8 mouse cellular contexts compared by ENCODE assay signal in genomic region chr5:134314688-134315622, GRCm38 (mm10). TPM values are rescaled to one million over a fixed set of nuclear protein-coding genes. Genes with fewer than 3 reads are reported as not detected.
DNase-seq lines count a peak whose midpoint lies in the region; ATAC-seq and TF ChIP-seq lines count a peak whose summit lies in the region.

Gene Gtf2i, minus strand, starts transcription at chr5:134314760.

- under 1% methylated on average over 40 of the region's 40 CpGs for WGBS in forebrain, embryonic 11.5 days
- WGBS in heart, embryonic 16.5 days, result under 1% methylated on average over 40 of the region's 40 CpGs
- under 1% methylated on average over 40 of the region's 40 CpGs for WGBS in liver, embryonic 15.5 days (ENCODE audit: insufficient replicate concordance)
- under 1% methylated on average over 40 of the region's 40 CpGs for WGBS in neural tube, embryonic 12.5 days

- DNase-seq in CH12.LX (ENCODE audit: extremely low read depth), result peak; percentile 93
- peak; percentile 90 for DNase-seq in c-Kit-positive CD71-positive TER-119-negative erythroid progenitor cells, embryonic 14.5 days (ENCODE audit: low read depth)
- DNase-seq in forebrain, embryonic 11.5 days (ENCODE audit: low spot score), result peak; percentile 99
- DNase-seq in kidney, postnatal 36 days, result peak; percentile 96 to 98
- peak; percentile 98 for DNase-seq in telencephalon, adult 2 months (ENCODE audit: low read depth, low spot score)

- dilution Hi-C loops in CH12.LX (cut with MboI; ENCODE audit: extremely low pct_ligation_motif_present, extremely low pct_unique_long_range_greater_than_20kb, low sequenced_read_pairs), result no loop called here

- TF ChIP-seq CTCF in CH12.LX (conservative IDR thresholded peaks at IDR 0.05 in 1 of 2, IDR thresholded peaks at IDR 0.05 in 1 of 2; ENCODE audit: low read depth in 2 of 2, low read length in 2 of 2), result no peak

- peaks cover 29% of the 10 kb centered on the region for H3K79me2 ChIP-seq in CH12.LX (replicated peaks; ENCODE audit: control insufficient read depth, extremely low read depth, insufficient read depth, poor library complexity, severe bottlenecking)

- H3K27ac ChIP-seq in CH12.LX (ENCODE audit: insufficient read depth, low read depth), result peak within 1 kb of the TSS; percentile 72
- H3K27ac ChIP-seq in forebrain, embryonic 11.5 days (ENCODE audit: low read depth, low read length), result peak within 1 kb of the TSS; percentile 100
- peak within 1 kb of the TSS; percentile 100 for H3K27ac ChIP-seq in heart, embryonic 16.5 days (ENCODE audit: low read length)
- H3K27ac ChIP-seq in liver, embryonic 15.5 days (replicated peaks), result peak within 1 kb of the TSS; percentile 91
- peak within 1 kb of the TSS; percentile 99 for H3K27ac ChIP-seq in neural tube, embryonic 12.5 days

- H3K4me3 ChIP-seq in CH12.LX (replicated peaks in 1 of 3; ENCODE audit: low read depth in 2 of 3, low read length in 2 of 3, poor library complexity in 1 of 3), result peak within 1 kb of the TSS; percentile 78 to 81 (median 81)
- H3K4me3 ChIP-seq in forebrain, embryonic 11.5 days (ENCODE audit: low read depth, low read length), result peak within 1 kb of the TSS; percentile 92
- peak within 1 kb of the TSS; percentile 94 for H3K4me3 ChIP-seq in heart, embryonic 16.5 days (ENCODE audit: low read length)
- peak within 1 kb of the TSS; percentile 81 for H3K4me3 ChIP-seq in liver, embryonic 15.5 days (replicated peaks)
- H3K4me3 ChIP-seq in neural tube, embryonic 12.5 days, result peak within 1 kb of the TSS; percentile 72

- peak within 1 kb of the TSS; percentile 77 for H3K9ac ChIP-seq in CH12.LX (ENCODE audit: insufficient read depth, low read depth)
- H3K9ac ChIP-seq in forebrain, embryonic 11.5 days (ENCODE audit: low read length), result peak within 1 kb of the TSS; percentile 99
- H3K9ac ChIP-seq in heart, embryonic 16.5 days (ENCODE audit: low read length), result peak within 1 kb of the TSS; percentile 100
- H3K9ac ChIP-seq in liver, embryonic 15.5 days, result peak within 1 kb of the TSS; percentile 81
- H3K9ac ChIP-seq in neural tube, embryonic 12.5 days, result peak within 1 kb of the TSS; percentile 98

- peak within 1 kb of the TSS; percentile 42 for H3K4me2 ChIP-seq in CH12.LX (ENCODE audit: insufficient read depth, low read depth, poor library complexity, severe bottlenecking)
- H3K4me2 ChIP-seq in forebrain, embryonic 11.5 days (ENCODE audit: low read depth, low read length, severe bottlenecking), result peak within 1 kb of the TSS; percentile 67
- peak within 1 kb of the TSS; percentile 82 for H3K4me2 ChIP-seq in heart, embryonic 16.5 days (ENCODE audit: low read depth, low read length)
- peak within 1 kb of the TSS; percentile 98 for H3K4me2 ChIP-seq in liver, embryonic 15.5 days
- H3K4me2 ChIP-seq in neural tube, embryonic 12.5 days (replicated peaks), result peak within 1 kb of the TSS; percentile 75

- no peak for TF ChIP-seq RAD21 in CH12.LX (IDR thresholded peaks at IDR 0.05; ENCODE audit: low read depth, low read length)

- H3K4me1 ChIP-seq in CH12.LX (ENCODE audit: control insufficient read depth in 1 of 2, insufficient read depth in 2 of 2), result peaks cover 6 to 27% of the 10 kb centered on the region in 2 experiments; a peak in 3 of 4 replicates
- H3K4me1 ChIP-seq in forebrain, embryonic 11.5 days (replicated peaks; ENCODE audit: control insufficient read depth, insufficient read depth, low read length), result peaks cover 4% of the 10 kb centered on the region; the same call in 1 of the 2 replicates
- H3K4me1 ChIP-seq in heart, embryonic 16.5 days (ENCODE audit: control insufficient read depth, insufficient read depth, low read length), result peaks cover 30% of the 10 kb centered on the region
- peaks cover 40% of the 10 kb centered on the region for H3K4me1 ChIP-seq in liver, embryonic 15.5 days (replicated peaks)
- H3K4me1 ChIP-seq in neural tube, embryonic 12.5 days, result peaks cover 27% of the 10 kb centered on the region

- peaks cover 2% of the 10 kb centered on the region for H3K27me3 ChIP-seq in CH12.LX (replicated peaks)
- H3K27me3 ChIP-seq in forebrain, embryonic 11.5 days (ENCODE audit: control insufficient read depth, insufficient read depth, low read length), result no peaks in the 10 kb centered on the region
- H3K27me3 ChIP-seq in heart, embryonic 16.5 days (ENCODE audit: control insufficient read depth, insufficient read depth, low read length), result no peaks in the 10 kb centered on the region
- H3K27me3 ChIP-seq in liver, embryonic 15.5 days, result no peaks in the 10 kb centered on the region
- no peaks in the 10 kb centered on the region for H3K27me3 ChIP-seq in neural tube, embryonic 12.5 days (replicated peaks)

- no peak for TF ChIP-seq EP300 in CH12.LX (IDR thresholded peaks at IDR 0.05; ENCODE audit: low read length)

- H3K36me3 ChIP-seq in CH12.LX (replicated peaks in 1 of 2; ENCODE audit: control insufficient read depth in 1 of 2, insufficient read depth in 1 of 2, low read length in 1 of 2), result peaks cover 0 to 16% of the 10 kb centered on the region in 2 experiments
- peaks cover 7% of the 10 kb centered on the region for H3K36me3 ChIP-seq in forebrain, embryonic 11.5 days (ENCODE audit: control insufficient read depth, insufficient read depth, low read length)
- H3K36me3 ChIP-seq in heart, embryonic 16.5 days (ENCODE audit: control insufficient read depth, insufficient read depth), result peaks cover 13% of the 10 kb centered on the region
- peaks cover 17% of the 10 kb centered on the region for H3K36me3 ChIP-seq in liver, embryonic 15.5 days (replicated peaks)
- H3K36me3 ChIP-seq in neural tube, embryonic 12.5 days, result peaks cover 16% of the 10 kb centered on the region

- no peaks in the 10 kb centered on the region for H3K9me3 ChIP-seq in CH12.LX (replicated peaks; ENCODE audit: low read length)
- H3K9me3 ChIP-seq in forebrain, embryonic 11.5 days (ENCODE audit: control insufficient read depth, low read length), result no peaks in the 10 kb centered on the region
- H3K9me3 ChIP-seq in heart, embryonic 16.5 days (replicated peaks; ENCODE audit: control insufficient read depth, low read length), result no peaks in the 10 kb centered on the region
- no peaks in the 10 kb centered on the region for H3K9me3 ChIP-seq in liver, embryonic 15.5 days (replicated peaks)
- no peaks in the 10 kb centered on the region for H3K9me3 ChIP-seq in neural tube, embryonic 12.5 days

- peak; percentile 70 for TF ChIP-seq POLR2A in CH12.LX (IDR thresholded peaks at IDR 0.05; ENCODE audit: low read depth, low read length)

- ATAC-seq in forebrain, embryonic 11.5 days (replicated peaks; ENCODE audit: low FRiP score), result peak; percentile 92
- ATAC-seq in heart, embryonic 16.5 days (replicated peaks; ENCODE audit: extremely low read depth, insufficient read depth, low FRiP score), result peak; percentile 90
- peak; percentile 84 for ATAC-seq in liver, embryonic 15.5 days (ENCODE audit: insufficient read depth)
- peak; percentile 91 for ATAC-seq in neural tube, embryonic 12.5 days (ENCODE audit: low FRiP score, low read depth)

- in situ Hi-C loops in CH12.LX (cut with MboI; ENCODE audit: low pct_ligation_motif_present, low pct_unique_long_range_greater_than_20kb, low sequenced_read_pairs), result no loop called here

TF ChIP-seq in CH12.LX, 34 proteins besides CTCF, POLR2A, EP300 and RAD21:
- TF ChIP-seq CHD2 (IDR thresholded peaks at IDR 0.05; ENCODE audit: low read length) (peak; percentile 70), ZNF384 (IDR thresholded peaks at IDR 0.05; ENCODE audit: low read depth, low read length) (peak; percentile 99), UBTF (IDR thresholded peaks at IDR 0.05; ENCODE audit: low read depth, low read length) (peak; percentile 86; the same call in 1 of the 2 replicates), ELF1 (IDR thresholded peaks at IDR 0.05; ENCODE audit: low read depth, low read length) (no peak; the same call in 1 of the 2 replicates), IRF4 (IDR thresholded peaks at IDR 0.05; ENCODE audit: low read depth, low read length) (no peak), ZMIZ1 (IDR thresholded peaks at IDR 0.05; ENCODE audit: low read depth, low read length) (0 out of 2 replicates have a peak, but pooled peaks have one; percentile 52), ETS1 (conservative IDR thresholded peaks at IDR 0.05; ENCODE audit: low read depth, low read length) (no peak), NRF1 (IDR thresholded peaks at IDR 0.05; ENCODE audit: low read depth, low read length) (peak; percentile 87), KAT2A (IDR thresholded peaks at IDR 0.05; ENCODE audit: insufficient replicate concordance, low read length) (peak; percentile 85; the same call in 1 of the 2 replicates), ZKSCAN1 (IDR thresholded peaks at IDR 0.05; ENCODE audit: borderline replicate concordance, low read depth, low read length) (no peak), TBP (conservative IDR thresholded peaks at IDR 0.05; ENCODE audit: low read depth, low read length) (0 out of 2 replicates have a peak, but pooled peaks have one; percentile 17), GABPA (IDR thresholded peaks at IDR 0.05; ENCODE audit: insufficient replicate concordance, low read depth, low read length) (peak; percentile 21; the same call in 1 of the 2 replicates), JUN (IDR thresholded peaks at IDR 0.05; ENCODE audit: insufficient read depth, low read depth, low read length) (no peak), NELFE (IDR thresholded peaks at IDR 0.05; ENCODE audit: low read depth, low read length) (peak; percentile 50; the same call in 1 of the 2 replicates), HCFC1 (IDR thresholded peaks at IDR 0.05; ENCODE audit: low read depth, low read length) (peak; percentile 96), MXI1 (IDR thresholded peaks at IDR 0.05; ENCODE audit: low read depth, low read length) (peak; percentile 17; the same call in 1 of the 2 replicates), TCF12 (IDR thresholded peaks at IDR 0.05; ENCODE audit: low read depth, low read length) (peak; percentile 74), PAX5 (IDR thresholded peaks at IDR 0.05; ENCODE audit: low read length) (no peak), USF1 (IDR thresholded peaks at IDR 0.05; ENCODE audit: low read depth, low read length) (no peak)

RNA-seq across cellular contexts. Expression of gene Gtf2i, which starts in this region (rescaled TPM):
- total RNA-seq in CH12.LX (2012; rRNA removed) (36.2 and 42.2 TPM in 2 replicates), CH12.LX (2014; rRNA removed) (24.5 and 28.4 TPM in 2 replicates)
- 58.9 and 60.9 TPM in 2 replicates for polyA plus RNA-seq in CH12.LX (2012; ENCODE audit: insufficient read length, low read depth)
- polyA plus RNA-seq in forebrain, embryonic 11.5 days (2014; fragmentation: Nextera tagmentation; extraction: Ambion mirVana), result 214 and 239 TPM in 2 replicates
- 116 and 132 TPM in 2 replicates for polyA plus RNA-seq in heart, embryonic 16.5 days (2015; fragmentation: Nextera tagmentation; extraction: Ambion mirVana)
- polyA plus RNA-seq in liver, embryonic 15.5 days (2015; fragmentation: Nextera tagmentation; extraction: Ambion mirVana), result 32.2 and 35.7 TPM in 2 replicates
- 214 and 229 TPM in 2 replicates for polyA plus RNA-seq in neural tube, embryonic 12.5 days (2016; fragmentation: Nextera tagmentation; extraction: Ambion mirVana)

Comparison
In these comparisons a context has a peak if more than half of its experiments do, and no peak if none do; other contexts are left out.
1. Peak in every context shown above with its lines: DNase-seq, ATAC-seq, H3K4me3 ChIP-seq and H3K27ac ChIP-seq.
2. H3K4me2 ChIP-seq: peak in every context shown above with its lines; median percentile 98 in liver, embryonic 15.5 days; 82 in heart, embryonic 16.5 days; 75 in neural tube, embryonic 12.5 days; 67 in forebrain, embryonic 11.5 days; 42 in CH12.LX.